Mouse (Mus musculus) naive thymus-derived CD4-positive, alpha-beta T cell, adult 2 months (primary cell): ENCODE results near the gene Wfdc13.
"Not testable (repeated sequence)": the region's sequence is repeated elsewhere in the genome, so short reads cannot be mapped to it uniquely, and the experiment has no call there.

Experiments
- DNase-seq: peaks from one replicate; pipeline ENCODE4 v3.0.0-alpha.2; 2011; ENCODE audit warnings: low read depth

Gene Wfdc13

GRCm38 (mm10) chr2:164716194-164716786 lies 31.4 kb downstream of the Wfdc13 start:
- DNase-seq, result not testable (repeated sequence)

- DNase-seq, result no peak
These were observed 38.4 kb downstream of the Wfdc13 start for GRCm38 (mm10) chr2:164723276-164723675.

- peak; percentile 74 for DNase-seq
These were observed 41.1 kb downstream of the Wfdc13 start for GRCm38 (mm10) chr2:164725895-164726619.

- no peak for DNase-seq
These were observed 46.8 kb downstream of the Wfdc13 start for GRCm38 (mm10) chr2:164731719-164732118.

- DNase-seq, result no peak
These were observed 48.4 kb downstream of the Wfdc13 start for GRCm38 (mm10) chr2:164733259-164733658.

GRCm38 (mm10) chr2:164734839-164735238 lies 49.9 kb downstream of the Wfdc13 start:
- no peak for DNase-seq

- DNase-seq, result no peak
These were observed 50.5 kb downstream of the Wfdc13 start for GRCm38 (mm10) chr2:164735446-164735845.
